Mouse (Mus musculus) thymus, postnatal 36 days (tissue): ENCODE results near the gene Dcaf4.

ENCODE experiments used
- DNase-seq, 2 experiments: peaks; one replicate each; pipeline ENCODE4 v3.0.0; 2022; ENCODE audit warnings: mixed read lengths in 2 of 2

Dcaf4 gene

GRCm38 (mm10) chr12:83496336-83496735 lies 23.9 kb upstream of the Dcaf4 start:
- DNase-seq: no peak

- no peak for DNase-seq
These were observed 23.5 kb upstream of the Dcaf4 start for GRCm38 (mm10) chr12:83496736-83497135.

- no peak for DNase-seq
These were observed 22.3 kb upstream of the Dcaf4 start for GRCm38 (mm10) chr12:83497959-83498358.

GRCm38 (mm10) chr12:83499256-83499655 lies 21.0 kb upstream of the Dcaf4 start:
- DNase-seq: no peak

- DNase-seq: peak in 1 of 2 experiments; percentile 13
These were observed 18.1 kb upstream of the Dcaf4 start for GRCm38 (mm10) chr12:83502190-83502589.

- DNase-seq: no peak
These were observed 13.7 kb upstream of the Dcaf4 start for GRCm38 (mm10) chr12:83506543-83506942.

GRCm38 (mm10) chr12:83510586-83510985 lies 9.7 kb upstream of the Dcaf4 start:
- DNase-seq: no peak

GRCm38 (mm10) chr12:83512783-83513182 lies 7.5 kb upstream of the Dcaf4 start:
- DNase-seq: no peak

GRCm38 (mm10) chr12:83513185-83513584 lies 7.1 kb upstream of the Dcaf4 start:
- DNase-seq: no peak

- DNase-seq: no peak
These were observed 6.0 kb upstream of the Dcaf4 start for GRCm38 (mm10) chr12:83514216-83514615.

- DNase-seq: no peak
These were observed 2.7 kb upstream of the Dcaf4 start for GRCm38 (mm10) chr12:83517580-83517979.

- DNase-seq: no peak
These were observed 817 bp downstream of the Dcaf4 start for GRCm38 (mm10) chr12:83521083-83521482.

- no peak for DNase-seq
These were observed 2.8 kb downstream of the Dcaf4 start for GRCm38 (mm10) chr12:83523056-83523455.

- DNase-seq: no peak
These were observed 3.6 kb downstream of the Dcaf4 start for GRCm38 (mm10) chr12:83523892-83524291.

GRCm38 (mm10) chr12:83524329-83524728 lies 4.1 kb downstream of the Dcaf4 start:
- DNase-seq: no peak

GRCm38 (mm10) chr12:83525822-83526544 lies 5.7 kb downstream of the Dcaf4 start:
- DNase-seq: no peak

GRCm38 (mm10) chr12:83527816-83528215 lies 7.5 kb downstream of the Dcaf4 start:
- DNase-seq: no peak

GRCm38 (mm10) chr12:83528665-83529064 lies 8.4 kb downstream of the Dcaf4 start:
- no peak for DNase-seq

- DNase-seq: no peak
These were observed 11.7 kb downstream of the Dcaf4 start for GRCm38 (mm10) chr12:83531992-83532391.

- DNase-seq: no peak
These were observed 12.7 kb downstream of the Dcaf4 start for GRCm38 (mm10) chr12:83532966-83533365.

- no peak for DNase-seq
These were observed 13.9 kb downstream of the Dcaf4 start for GRCm38 (mm10) chr12:83534190-83534589.

GRCm38 (mm10) chr12:83535428-83535827 lies 15.2 kb downstream of the Dcaf4 start:
- DNase-seq: no peak

- no peak for DNase-seq
These were observed 15.8 kb downstream of the Dcaf4 start for GRCm38 (mm10) chr12:83536039-83536438.

GRCm38 (mm10) chr12:83543997-83544396 lies 23.7 kb downstream of the Dcaf4 start:
- no peak for DNase-seq

- no peak for DNase-seq
These were observed 24.5 kb downstream of the Dcaf4 start for GRCm38 (mm10) chr12:83544791-83545190.
